Mouse (Mus musculus): ENCODE measurements at regions not wholly inside any gene's neighbourhood (a gene's known extent, or its start where the extent isn't known, plus 50 kb on each side); places are given as distances from the start of the nearest gene placed in this dataset.

GRCm38 (mm10) chr7:39750448-39750847, 232.9 kb downstream of the Zfp619 start:
- Histone ChIP-seq H3K27me3 (ENCODE audit: control insufficient read depth, insufficient read depth, low read length) (no peaks in the 10 kb centered on the region), H3K4me2 (ENCODE audit: low read depth, low read length) (no peak overlapping the region), H3K27ac (ENCODE audit: low read depth, low read length) (no peak overlapping the region), H3K36me3 (ENCODE audit: control insufficient read depth, insufficient read depth, low read length) (no peaks in the 10 kb centered on the region), H3K4me3 (ENCODE audit: low read depth, low read length) (no peak overlapping the region), H3K4me1 (ENCODE audit: control insufficient read depth, insufficient read depth, low read length) (no peaks in the 10 kb centered on the region), H3K9ac (replicated peaks; ENCODE audit: low read depth, low read length) (no peak overlapping the region), H3K9me3 (ENCODE audit: control insufficient read depth, low read length) (no peaks in the 10 kb centered on the region)
- no peak for ATAC-seq (ENCODE audit: low read depth)
- 84% methylated on average over 7 of the region's 7 CpGs for whole genome bisulfite sequencing

GRCm38 (mm10) chr7:39764366-39764765, 246.8 kb downstream of the Zfp619 start:
- WGBS, result 88% methylated on average over 2 of the region's 2 CpGs
- no peak for ATAC-seq (ENCODE audit: low read depth)
- H3K9me3 ChIP-seq (ENCODE audit: control insufficient read depth, low read length), result no peaks in the 10 kb centered on the region
- no peak overlapping the region for H3K4me2 ChIP-seq (ENCODE audit: low read depth, low read length)
- no peak overlapping the region for H3K27ac ChIP-seq (ENCODE audit: low read depth, low read length)
- H3K9ac ChIP-seq (replicated peaks; ENCODE audit: low read depth, low read length), result no peak overlapping the region
- H3K27me3 ChIP-seq (ENCODE audit: control insufficient read depth, insufficient read depth, low read length), result no peaks in the 10 kb centered on the region
- no peak overlapping the region for H3K4me3 ChIP-seq (ENCODE audit: low read depth, low read length)
- no peaks in the 10 kb centered on the region for H3K4me1 ChIP-seq (ENCODE audit: control insufficient read depth, insufficient read depth, low read length)
- no peaks in the 10 kb centered on the region for H3K36me3 ChIP-seq (ENCODE audit: control insufficient read depth, insufficient read depth, low read length)

GRCm38 (mm10) chr7:39765094-39765493, 247.5 kb downstream of the Zfp619 start:
- H3K27ac ChIP-seq (ENCODE audit: low read depth, low read length), result no peak overlapping the region
- ATAC-seq (ENCODE audit: low read depth), result no peak
- H3K4me2 ChIP-seq (ENCODE audit: low read depth, low read length), result no peak overlapping the region
- no peaks in the 10 kb centered on the region for H3K27me3 ChIP-seq (ENCODE audit: control insufficient read depth, insufficient read depth, low read length)
- H3K4me3 ChIP-seq (ENCODE audit: low read depth, low read length), result no peak overlapping the region
- no peaks in the 10 kb centered on the region for H3K4me1 ChIP-seq (ENCODE audit: control insufficient read depth, insufficient read depth, low read length)
- H3K9ac ChIP-seq (replicated peaks; ENCODE audit: low read depth, low read length), result no peak overlapping the region
- WGBS, result 62% methylated on average over 5 of the region's 5 CpGs
- no peaks in the 10 kb centered on the region for H3K9me3 ChIP-seq (ENCODE audit: control insufficient read depth, low read length)
- no peaks in the 10 kb centered on the region for H3K36me3 ChIP-seq (ENCODE audit: control insufficient read depth, insufficient read depth, low read length)

- no peaks in the 10 kb centered on the region for H3K36me3 ChIP-seq (ENCODE audit: control insufficient read depth, insufficient read depth, low read length)
- H3K4me1 ChIP-seq (ENCODE audit: control insufficient read depth, insufficient read depth, low read length), result no peaks in the 10 kb centered on the region
- H3K9me3 ChIP-seq (ENCODE audit: control insufficient read depth, low read length), result no peaks in the 10 kb centered on the region
- no peak overlapping the region for H3K9ac ChIP-seq (replicated peaks; ENCODE audit: low read depth, low read length)
- no peaks in the 10 kb centered on the region for H3K27me3 ChIP-seq (ENCODE audit: control insufficient read depth, insufficient read depth, low read length)
- H3K4me2 ChIP-seq (ENCODE audit: low read depth, low read length), result no peak overlapping the region
- H3K4me3 ChIP-seq (ENCODE audit: low read depth, low read length), result no peak overlapping the region
- ATAC-seq (ENCODE audit: low read depth), result no peak
- 76% methylated on average over 6 of the region's 6 CpGs for WGBS
- no peak overlapping the region for H3K27ac ChIP-seq (ENCODE audit: low read depth, low read length)
Observed at GRCm38 (mm10) chr7:39773291-39773690, 255.7 kb downstream of the Zfp619 start.

GRCm38 (mm10) chr7:39789321-39789720, 271.8 kb downstream of the Zfp619 start:
- Histone ChIP-seq H3K4me2 (ENCODE audit: low read depth, low read length) (no peak overlapping the region), H3K27ac (ENCODE audit: low read depth, low read length) (no peak overlapping the region), H3K9me3 (ENCODE audit: control insufficient read depth, low read length) (no peaks in the 10 kb centered on the region), H3K36me3 (ENCODE audit: control insufficient read depth, insufficient read depth, low read length) (no peaks in the 10 kb centered on the region), H3K9ac (replicated peaks; ENCODE audit: low read depth, low read length) (no peak overlapping the region), H3K4me3 (ENCODE audit: low read depth, low read length) (no peak overlapping the region), H3K27me3 (ENCODE audit: control insufficient read depth, insufficient read depth, low read length) (no peaks in the 10 kb centered on the region), H3K4me1 (ENCODE audit: control insufficient read depth, insufficient read depth, low read length) (no peaks in the 10 kb centered on the region)
- ATAC-seq (ENCODE audit: low read depth), result no peak
- WGBS, result 82% methylated on average over 4 of the region's 4 CpGs

GRCm38 (mm10) chr7:39789880-39790279, 272.3 kb downstream of the Zfp619 start:
- H3K9ac ChIP-seq (replicated peaks; ENCODE audit: low read depth, low read length), result no peak overlapping the region
- 71% methylated on average over 4 of the region's 4 CpGs for WGBS
- no peak for ATAC-seq (ENCODE audit: low read depth)
- no peak overlapping the region for H3K4me3 ChIP-seq (ENCODE audit: low read depth, low read length)
- no peaks in the 10 kb centered on the region for H3K9me3 ChIP-seq (ENCODE audit: control insufficient read depth, low read length)
- H3K27me3 ChIP-seq (ENCODE audit: control insufficient read depth, insufficient read depth, low read length), result no peaks in the 10 kb centered on the region
- H3K36me3 ChIP-seq (ENCODE audit: control insufficient read depth, insufficient read depth, low read length), result no peaks in the 10 kb centered on the region
- no peaks in the 10 kb centered on the region for H3K4me1 ChIP-seq (ENCODE audit: control insufficient read depth, insufficient read depth, low read length)
- no peak overlapping the region for H3K27ac ChIP-seq (ENCODE audit: low read depth, low read length)
- H3K4me2 ChIP-seq (ENCODE audit: low read depth, low read length), result no peak overlapping the region

GRCm38 (mm10) chr7:39794751-39795150, 277.2 kb downstream of the Zfp619 start:
- no peaks in the 10 kb centered on the region for H3K4me1 ChIP-seq (ENCODE audit: control insufficient read depth, insufficient read depth, low read length)
- no peak for ATAC-seq (ENCODE audit: low read depth)
- H3K36me3 ChIP-seq (ENCODE audit: control insufficient read depth, insufficient read depth, low read length), result no peaks in the 10 kb centered on the region
- no peaks in the 10 kb centered on the region for H3K9me3 ChIP-seq (ENCODE audit: control insufficient read depth, low read length)
- no peaks in the 10 kb centered on the region for H3K27me3 ChIP-seq (ENCODE audit: control insufficient read depth, insufficient read depth, low read length)
- H3K27ac ChIP-seq (ENCODE audit: low read depth, low read length), result no peak overlapping the region
- H3K9ac ChIP-seq (replicated peaks; ENCODE audit: low read depth, low read length), result no peak overlapping the region
- no peak overlapping the region for H3K4me2 ChIP-seq (ENCODE audit: low read depth, low read length)
- no peak overlapping the region for H3K4me3 ChIP-seq (ENCODE audit: low read depth, low read length)
- 90% methylated on average over 3 of the region's 3 CpGs for WGBS

GRCm38 (mm10) chr7:39804276-39804675, 286.7 kb downstream of the Zfp619 start:
- Histone ChIP-seq H3K9me3 (ENCODE audit: control insufficient read depth, low read length) (no peaks in the 10 kb centered on the region), H3K4me1 (ENCODE audit: control insufficient read depth, insufficient read depth, low read length) (no peaks in the 10 kb centered on the region), H3K27ac (ENCODE audit: low read depth, low read length) (no peak overlapping the region), H3K4me3 (ENCODE audit: low read depth, low read length) (no peak overlapping the region), H3K27me3 (ENCODE audit: control insufficient read depth, insufficient read depth, low read length) (no peaks in the 10 kb centered on the region), H3K9ac (replicated peaks; ENCODE audit: low read depth, low read length) (no peak overlapping the region), H3K4me2 (ENCODE audit: low read depth, low read length) (no peak overlapping the region), H3K36me3 (ENCODE audit: control insufficient read depth, insufficient read depth, low read length) (no peaks in the 10 kb centered on the region)
- no peak for ATAC-seq (ENCODE audit: low read depth)
- WGBS, result 83% methylated on average over 3 of the region's 3 CpGs

GRCm38 (mm10) chr7:39818036-39818435, 300.5 kb downstream of the Zfp619 start:
- H3K4me1 ChIP-seq (ENCODE audit: control insufficient read depth, insufficient read depth, low read length), result no peaks in the 10 kb centered on the region
- no peak overlapping the region for H3K4me3 ChIP-seq (ENCODE audit: low read depth, low read length)
- H3K9me3 ChIP-seq (ENCODE audit: control insufficient read depth, low read length), result no peaks in the 10 kb centered on the region
- WGBS, result 66% methylated on average over 3 of the region's 3 CpGs
- H3K27me3 ChIP-seq (ENCODE audit: control insufficient read depth, insufficient read depth, low read length), result no peaks in the 10 kb centered on the region
- H3K36me3 ChIP-seq (ENCODE audit: control insufficient read depth, insufficient read depth, low read length), result no peaks in the 10 kb centered on the region
- H3K4me2 ChIP-seq (ENCODE audit: low read depth, low read length), result no peak overlapping the region
- H3K27ac ChIP-seq (ENCODE audit: low read depth, low read length), result no peak overlapping the region
- no peak for ATAC-seq (ENCODE audit: low read depth)
- H3K9ac ChIP-seq (replicated peaks; ENCODE audit: low read depth, low read length), result no peak overlapping the region

All from neural tube, embryonic 14.5 days (tissue).